Mouse (Mus musculus): ENCODE results near the gene Igsf6.

Igsf6 gene

GRCm38 (mm10) chr7:121074281-121074680 lies at the start of gene Igsf6:
Igsf6 (minus strand) TSS chr7:121074572.
- DNase-seq (ENCODE audit: low read depth in 1 of 2, low spot score in 2 of 2): peak; percentile 51 to 68

GRCm38 (mm10) chr7:121120143-121120818 lies 45.9 kb upstream of the Igsf6 start:
- peak; percentile 76 to 85 for DNase-seq (ENCODE audit: low read depth in 1 of 2, low spot score in 2 of 2)

- DNase-seq (ENCODE audit: low read depth in 1 of 2, low spot score in 2 of 2): no peak
These were observed 37.4 kb upstream of the Igsf6 start for GRCm38 (mm10) chr7:121111762-121112161.

GRCm38 (mm10) chr7:121111321-121111720 lies 36.9 kb upstream of the Igsf6 start:
- no peak for DNase-seq (ENCODE audit: low read depth in 1 of 2, low spot score in 2 of 2)

GRCm38 (mm10) chr7:121107851-121108250 lies 33.5 kb upstream of the Igsf6 start:
- no peak for DNase-seq (ENCODE audit: low read depth in 1 of 2, low spot score in 2 of 2)

- DNase-seq (ENCODE audit: low read depth in 1 of 2, low spot score in 2 of 2): no peak
These were observed 24.4 kb upstream of the Igsf6 start for GRCm38 (mm10) chr7:121098614-121099389.

- DNase-seq (ENCODE audit: low read depth in 1 of 2, low spot score in 2 of 2): no peak
These were observed 18.7 kb upstream of the Igsf6 start for GRCm38 (mm10) chr7:121093026-121093425.

- DNase-seq (ENCODE audit: low read depth in 1 of 2, low spot score in 2 of 2): no peak
These were observed 16.4 kb upstream of the Igsf6 start for GRCm38 (mm10) chr7:121090748-121091147.

GRCm38 (mm10) chr7:121088745-121089144 lies 14.4 kb upstream of the Igsf6 start:
- no peak for DNase-seq (ENCODE audit: low read depth in 1 of 2, low spot score in 2 of 2)

- DNase-seq (ENCODE audit: low read depth in 1 of 2, low spot score in 2 of 2): no peak
These were observed 11.1 kb upstream of the Igsf6 start for GRCm38 (mm10) chr7:121085500-121085899.

- no peak for DNase-seq (ENCODE audit: low read depth in 1 of 2, low spot score in 2 of 2)
These were observed 10.6 kb upstream of the Igsf6 start for GRCm38 (mm10) chr7:121084840-121085453.

- DNase-seq (ENCODE audit: low read depth in 1 of 2, low spot score in 2 of 2): no peak
These were observed 8.7 kb upstream of the Igsf6 start for GRCm38 (mm10) chr7:121082949-121083513.

GRCm38 (mm10) chr7:121081816-121082215 lies 7.4 kb upstream of the Igsf6 start:
- no peak for DNase-seq (ENCODE audit: low read depth in 1 of 2, low spot score in 2 of 2)

GRCm38 (mm10) chr7:121081350-121081749 lies 7.0 kb upstream of the Igsf6 start, which contains the start of gene Otoa:
Otoa (plus strand) TSS chr7:121081650.
- DNase-seq (ENCODE audit: low read depth in 1 of 2, low spot score in 2 of 2): no peak

GRCm38 (mm10) chr7:121077829-121078228 lies 3.5 kb upstream of the Igsf6 start:
- DNase-seq (ENCODE audit: low read depth in 1 of 2, low spot score in 2 of 2): peak; percentile 30 to 41

- DNase-seq (ENCODE audit: low read depth in 1 of 2, low spot score in 2 of 2): no peak
These were observed 2.9 kb upstream of the Igsf6 start for GRCm38 (mm10) chr7:121077311-121077710.

GRCm38 (mm10) chr7:121075416-121075815 lies 1.0 kb upstream of the Igsf6 start:
- no peak for DNase-seq (ENCODE audit: low read depth in 1 of 2, low spot score in 2 of 2)

GRCm38 (mm10) chr7:121074801-121075400 lies 529 bp upstream of the Igsf6 start:
- peak in 1 of 2 experiments; percentile 32 for DNase-seq (ENCODE audit: low read depth in 1 of 2, low spot score in 2 of 2)

- DNase-seq (ENCODE audit: low read depth in 1 of 2, low spot score in 2 of 2): peak in 1 of 2 experiments; percentile 31
These were observed 1.9 kb downstream of the Igsf6 start for GRCm38 (mm10) chr7:121072506-121072905.

GRCm38 (mm10) chr7:121071276-121071675 lies 3.1 kb downstream of the Igsf6 start:
- DNase-seq (ENCODE audit: low read depth in 1 of 2, low spot score in 2 of 2): no peak

GRCm38 (mm10) chr7:121064309-121064708 lies 10.1 kb downstream of the Igsf6 start:
- DNase-seq (ENCODE audit: low read depth in 1 of 2, low spot score in 2 of 2): no peak

Measured in monocyte, adult 2 months (primary cell).